Mouse (Mus musculus) cortical plate, adult 2 months (tissue): ENCODE data around the gene Fermt3. TPM values are rescaled to one million over a fixed set of nuclear protein-coding genes. Genes with fewer than 3 reads are reported as not detected.
A peak's percentile ranks its signal among the peaks of the same experiment; 100 is the strongest.
"Not testable (repeated sequence)": the region's sequence is repeated elsewhere in the genome, so short reads cannot be mapped to it uniquely, and the experiment has no call there.

ENCODE experiments used
- H3K27ac ChIP-seq: fragments of 200-500 bp; 2 replicates; pipeline ENCODE4 v1.5.1; 2012; ENCODE audit warnings: low read length, control low read depth, inconsistent platforms; ENCODE audit not compliant: insufficient read depth
- H3K4me1 ChIP-seq: fragments of 200-500 bp; 2 replicates; pipeline ENCODE4 v1.6.1; 2011; ENCODE audit warnings: low read length; ENCODE audit not compliant: control insufficient read depth, insufficient read depth
- H3K4me3 ChIP-seq: fragments of 200-500 bp; 2 replicates; pipeline ENCODE4 v1.5.1; 2011; ENCODE audit warnings: mild to moderate bottlenecking, low read length, control low read depth; ENCODE audit not compliant: insufficient read depth
- CTCF ChIP-seq: fragments of 200-500 bp; IDR thresholded peaks from 2 replicates; pipeline ENCODE4 v1.5.1; 2011; ENCODE audit warnings: mild to moderate bottlenecking, control low read depth, low read length; ENCODE audit not compliant: insufficient read depth; ENCODE audit errors: extremely low read depth
- POLR2A ChIP-seq: fragments of 200-500 bp; IDR thresholded peaks from 2 replicates; pipeline ENCODE4 v1.6.1; 2011; ENCODE audit warnings: mild to moderate bottlenecking, low read length, control low read depth; ENCODE audit not compliant: insufficient read depth; ENCODE audit errors: extremely low read depth
- polyA plus RNA-seq: library from polyadenylated mRNA; depleted of rRNA; stranded (reverse); fragments of >200 nt; gene quantifications from 2 replicates; pipeline ENCODE4 v1.2.3, GENCODE M21; 2012

Fermt3 gene
- polyA plus RNA-seq, 1 experiment = 6.0 TPM

DNA sequence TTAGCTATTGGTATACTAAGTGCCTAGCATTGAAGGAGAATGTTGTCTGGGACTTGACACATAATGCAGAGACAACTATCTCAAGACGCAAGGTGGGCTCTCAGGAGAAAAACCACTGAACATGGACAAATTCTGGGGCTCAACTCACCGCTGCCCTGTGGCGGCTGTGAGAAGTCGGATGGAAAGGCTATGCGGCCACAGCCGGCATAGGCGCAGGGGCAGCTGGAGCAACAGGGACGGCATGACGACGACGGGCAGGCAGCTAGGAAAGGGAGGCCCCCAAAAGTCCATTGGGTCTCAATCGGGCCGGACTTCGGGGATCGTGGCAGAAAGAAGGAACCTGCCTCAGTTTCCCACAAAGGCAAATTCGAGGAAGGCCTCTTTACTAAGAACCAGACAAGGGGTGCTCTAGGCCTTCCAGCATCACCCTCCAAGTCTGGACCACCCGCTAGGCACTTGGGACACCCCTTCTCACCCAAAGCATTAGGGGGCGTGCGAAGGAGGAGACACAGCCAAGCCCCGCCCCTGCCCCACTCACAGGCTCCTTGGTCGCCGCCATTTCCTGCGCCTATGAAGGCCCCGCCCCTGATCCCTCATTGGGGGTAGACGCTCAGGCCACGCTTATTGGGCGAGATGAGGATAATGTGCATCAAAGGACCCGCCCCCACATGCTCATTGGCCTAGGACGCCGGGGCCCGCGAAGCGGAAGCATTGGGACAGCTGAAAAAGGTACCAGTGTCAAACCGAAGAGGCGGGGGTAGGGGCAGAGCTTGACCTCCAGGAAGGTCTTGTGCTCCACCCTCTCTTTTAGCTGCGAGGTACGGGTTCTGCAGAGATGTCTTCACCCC is 27.0 kb downstream of the Fermt3 start, which contains the start of gene Dnajc4:
Gene Dnajc4 (minus strand): TSS at position 562 of the 848 bp plus-strand sequence.
- H3K4me1 ChIP-seq = peaks cover 5% of the 10 kb centered on the region; the same call in 1 of the 2 replicates
- peak within 1 kb of the TSS; percentile 47 for H3K4me3 ChIP-seq
- no peak within 1 kb of the TSS for H3K27ac ChIP-seq
- 0 out of 2 replicates have a peak, but pooled peaks have one; percentile 5 for TF ChIP-seq POLR2A
- TF ChIP-seq CTCF = no peak

DNA sequence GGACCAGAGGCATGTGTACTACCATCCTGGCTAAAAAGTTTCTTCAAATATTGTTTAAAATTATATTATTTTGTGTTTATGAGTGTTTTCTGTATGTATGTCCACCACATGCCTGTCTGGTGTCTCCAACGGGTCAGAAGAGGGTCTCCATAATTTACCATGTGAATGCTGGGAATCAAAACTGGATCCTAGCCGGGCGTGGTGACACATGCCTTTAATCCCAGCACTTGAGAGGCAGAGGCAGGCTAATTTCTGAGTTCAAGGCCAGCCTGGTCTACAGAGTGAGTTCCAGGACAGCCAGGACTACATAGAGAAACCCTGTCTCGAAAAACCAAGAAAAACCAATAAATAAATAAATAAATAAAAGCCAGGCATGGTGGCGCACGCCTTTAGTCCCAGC is 28.1 kb downstream of the Fermt3 start:
- not testable (repeated sequence) for H3K4me1 ChIP-seq, H3K27ac ChIP-seq, H3K4me3 ChIP-seq

DNA sequence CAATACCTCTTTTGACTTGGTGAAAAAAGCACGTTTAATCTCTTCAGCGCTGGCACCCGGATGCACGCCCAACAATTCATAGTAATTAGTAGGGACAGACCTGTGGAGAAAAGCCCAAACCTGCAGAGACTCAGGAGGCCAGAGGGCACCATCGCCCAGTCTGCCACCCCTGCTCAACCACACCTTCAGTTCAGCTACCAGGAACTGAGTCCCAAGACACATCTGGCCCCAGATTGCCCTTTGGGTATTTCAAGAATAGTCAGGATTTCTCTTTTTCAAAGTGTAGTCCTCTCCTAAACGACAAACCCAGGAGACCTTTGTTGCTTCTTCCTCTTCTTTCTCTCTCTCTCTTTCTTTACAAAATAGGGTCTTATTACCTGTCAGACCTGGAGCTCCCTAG is 28.6 kb downstream of the Fermt3 start:
- TF ChIP-seq CTCF (no peak), POLR2A (no peak)
- Histone ChIP-seq H3K27ac (no peak overlapping the region), H3K4me1 (0 out of 2 replicates have a peak, but pooled peaks cover 2% of the 10 kb centered on the region), H3K4me3 (no peak overlapping the region)

DNA sequence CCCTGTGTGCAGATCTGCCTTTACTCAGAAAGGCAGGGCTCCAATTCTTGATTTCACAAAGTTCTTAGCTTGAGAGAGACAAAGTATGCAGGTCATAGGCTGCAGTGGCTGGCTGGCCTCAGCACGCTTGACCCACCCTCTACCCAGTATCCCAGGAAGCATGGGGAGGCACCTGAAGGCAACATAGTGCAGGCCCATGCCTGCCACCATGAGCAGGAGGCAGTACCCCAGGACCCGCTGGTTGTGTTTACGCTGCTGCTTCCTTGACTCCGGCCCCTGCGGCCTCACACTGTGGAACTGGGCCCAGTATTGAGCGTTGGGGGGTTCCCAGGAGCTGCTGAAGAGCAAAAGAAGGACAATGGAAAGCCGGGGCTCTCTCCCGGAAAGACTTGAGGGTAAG is 30.0 kb downstream of the Fermt3 start:
- 0 out of 2 replicates have a peak, but pooled peaks cover 2% of the 10 kb centered on the region for H3K4me1 ChIP-seq
- no peak overlapping the region for H3K27ac ChIP-seq
- H3K4me3 ChIP-seq = no peak overlapping the region
- TF ChIP-seq POLR2A (no peak), CTCF (no peak)

DNA sequence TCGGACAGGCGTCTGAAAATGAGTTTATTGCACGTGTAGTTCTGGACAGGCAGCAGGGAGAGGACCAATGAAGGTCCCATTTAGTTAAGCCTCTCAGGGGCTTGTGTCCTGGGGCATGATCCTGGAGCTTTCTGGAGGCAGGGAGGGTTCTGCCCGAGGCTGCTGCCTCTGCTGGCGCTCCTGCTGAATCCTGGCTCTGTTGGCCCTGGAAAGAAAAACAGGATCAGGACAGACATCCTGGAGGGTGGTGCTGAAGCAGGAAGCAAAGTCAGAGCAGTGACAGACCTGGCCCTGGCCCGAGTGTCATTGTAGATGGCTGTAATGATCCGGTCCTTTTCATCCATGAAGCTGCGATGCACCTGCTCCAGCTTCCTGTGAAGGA is 31.4 kb downstream of the Fermt3 start:
- Histone ChIP-seq H3K4me3 (peak overlapping the region; percentile 80), H3K4me1 (0 out of 2 replicates have a peak, but pooled peaks cover 2% of the 10 kb centered on the region), H3K27ac (peak overlapping the region; percentile 78)
- TF ChIP-seq CTCF = no peak
- TF ChIP-seq POLR2A = no peak

DNA sequence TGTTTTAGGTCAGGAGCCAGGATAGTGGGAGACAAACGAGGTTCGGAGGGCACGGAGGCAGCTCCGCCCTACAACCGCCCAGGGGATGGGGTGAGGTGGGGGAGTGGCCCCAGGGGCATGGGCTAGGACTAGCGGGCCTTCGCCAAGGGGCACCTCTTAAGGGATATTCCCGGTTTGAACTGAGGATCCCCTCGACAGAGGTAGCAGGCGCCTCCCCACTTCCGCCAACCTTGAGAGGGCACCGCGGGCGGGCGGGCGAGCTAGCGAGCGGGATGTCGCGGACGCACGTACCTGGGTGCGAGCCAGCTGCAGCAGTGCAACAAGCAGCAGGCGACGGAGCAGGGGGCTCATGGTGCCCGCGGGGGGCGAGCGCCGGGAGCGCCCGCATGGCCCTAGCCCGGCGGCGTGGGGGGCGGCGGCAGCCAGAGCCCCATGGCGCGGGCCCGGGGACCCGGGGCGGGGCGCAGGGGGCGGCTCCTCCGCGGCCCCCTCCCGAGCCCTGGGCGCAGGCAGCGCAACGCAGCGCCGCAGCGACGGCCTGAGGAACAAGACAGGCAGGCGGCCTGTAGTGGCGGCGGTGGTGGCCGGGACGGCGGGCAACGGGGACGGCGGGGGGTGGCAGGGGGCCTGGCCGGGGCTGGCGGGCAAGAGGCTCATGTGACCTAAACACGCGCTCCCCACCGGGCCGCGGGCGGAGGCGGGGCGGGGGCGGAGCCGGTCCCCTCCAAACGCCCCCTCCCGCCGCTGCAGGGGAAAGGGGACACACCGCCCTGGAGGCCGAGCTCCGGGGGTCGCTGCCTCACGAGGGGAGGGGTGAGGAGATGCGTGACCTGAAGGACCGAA is 32.0 kb downstream of the Fermt3 start, which contains the start of gene Vegfb:
Gene Vegfb (minus strand): TSS at position 591 of the 843 bp plus-strand sequence.
- Histone ChIP-seq H3K4me3 (peak within 1 kb of the TSS; percentile 80), H3K27ac (peak within 1 kb of the TSS; percentile 92), H3K4me1 (0 out of 2 replicates have a peak, but pooled peaks cover 2% of the 10 kb centered on the region)
- no peak for TF ChIP-seq CTCF
- peak; percentile 36; the same call in 1 of the 2 replicates for TF ChIP-seq POLR2A

DNA sequence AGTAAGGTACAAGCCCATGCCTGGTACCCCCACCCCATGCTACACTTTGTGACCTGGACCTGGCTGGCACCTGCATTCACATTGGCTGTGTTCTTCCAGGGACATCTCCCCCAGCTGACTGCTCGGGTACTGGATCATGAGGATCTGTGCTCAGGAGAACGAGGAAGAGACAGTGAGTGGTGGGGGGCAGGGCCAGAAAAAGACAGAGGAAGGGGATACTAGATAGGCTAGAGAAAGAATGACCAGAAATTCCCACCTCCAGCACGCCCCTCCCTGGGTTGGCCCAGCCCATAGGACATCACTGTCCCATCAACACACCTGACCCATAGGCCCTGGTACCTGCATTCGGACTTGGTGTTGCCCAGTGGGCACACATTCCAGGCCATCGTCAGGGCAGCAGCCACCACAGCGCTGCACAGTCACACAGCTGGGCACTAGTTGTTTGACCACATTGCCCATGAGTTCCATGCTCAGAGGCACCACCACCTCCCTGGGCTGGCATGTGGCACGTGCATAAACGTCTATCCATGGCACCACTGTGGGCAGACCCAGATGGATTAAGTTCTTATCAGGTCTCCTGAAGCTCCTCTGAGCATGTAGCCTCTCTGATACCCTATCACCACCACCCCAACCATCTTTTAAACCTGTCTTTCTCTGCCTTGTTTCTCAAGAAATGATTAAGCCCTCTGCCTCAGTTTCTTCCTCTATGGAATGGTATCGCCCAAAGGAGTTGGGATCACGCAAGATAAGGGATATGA is 33.1 kb downstream of the Fermt3 start:
- Histone ChIP-seq H3K27ac (0 out of 2 replicates have a peak overlapping the region, but pooled peaks have one; percentile 92), H3K4me1 (0 out of 2 replicates have a peak, but pooled peaks cover 2% of the 10 kb centered on the region), H3K4me3 (no peak overlapping the region; the same call in 1 of the 2 replicates)
- TF ChIP-seq POLR2A (no peak), CTCF (no peak)

DNA sequence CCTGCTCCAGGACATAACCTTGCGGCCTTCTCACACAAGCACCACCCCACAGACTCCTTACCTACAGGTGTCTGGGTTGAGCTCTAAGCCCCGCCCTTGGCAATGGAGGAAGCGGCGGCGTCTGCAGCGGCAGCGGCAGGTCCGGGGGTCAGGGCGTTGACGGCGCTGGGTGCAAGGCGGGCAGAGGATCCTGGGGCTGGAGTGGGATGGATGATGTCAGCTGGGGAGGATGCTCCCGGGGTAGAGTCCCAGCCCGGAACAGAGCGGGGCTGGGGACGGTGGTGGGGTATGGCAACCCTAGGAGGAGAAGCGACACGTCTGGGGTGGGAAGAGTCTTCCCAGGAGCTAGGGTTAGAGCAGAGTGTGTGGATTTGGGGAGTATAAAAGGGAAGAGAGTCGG is 34.0 kb downstream of the Fermt3 start:
- Histone ChIP-seq H3K4me3 (no peak overlapping the region), H3K4me1 (0 out of 2 replicates have a peak, but pooled peaks cover 2% of the 10 kb centered on the region), H3K27ac (no peak overlapping the region)
- TF ChIP-seq POLR2A = no peak
- TF ChIP-seq CTCF = no peak

DNA sequence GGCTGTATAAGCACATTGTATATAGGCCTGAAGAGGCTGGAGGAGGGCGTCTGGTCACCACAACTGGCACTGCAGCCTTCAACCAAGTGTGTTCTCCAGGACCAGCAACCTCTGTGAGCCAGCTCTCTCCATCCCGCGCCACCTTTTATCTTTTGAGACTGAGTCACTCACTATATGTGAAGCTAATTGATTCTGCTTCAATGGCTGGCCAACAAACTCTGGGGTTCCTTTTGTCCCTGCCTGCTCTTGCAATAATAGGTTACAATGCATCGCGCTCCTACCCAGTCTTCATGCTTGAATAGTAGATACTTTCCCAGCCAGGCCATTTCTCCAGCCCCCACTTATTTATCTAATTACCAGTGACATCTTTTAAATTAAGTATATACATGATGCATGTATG is 35.6 kb downstream of the Fermt3 start:
- H3K4me3 ChIP-seq = no peak overlapping the region
- peaks cover 4% of the 10 kb centered on the region; the same call in 1 of the 2 replicates for H3K4me1 ChIP-seq
- H3K27ac ChIP-seq = no peak overlapping the region
- TF ChIP-seq CTCF = no peak
- no peak for TF ChIP-seq POLR2A
